Mouse (Mus musculus) B cell, adult 2 months (primary cell): ENCODE results near the gene Slfn2.

Source experiments
- DNase-seq, 2 experiments: peaks; one replicate each; pipeline ENCODE4 v3.0.0; 2022

Slfn2 gene

GRCm38 (mm10) chr11:83077714-83078422, 13.0 kb downstream of the Slfn2 start:
- DNase-seq = peak; percentile 77 to 81

- DNase-seq = peak in 1 of 2 experiments; percentile 45
These were observed 13.7 kb downstream of the Slfn2 start for GRCm38 (mm10) chr11:83078423-83079140.

GRCm38 (mm10) chr11:83079487-83080199, 14.7 kb downstream of the Slfn2 start:
- peak; percentile 27 to 34 for DNase-seq

- DNase-seq = no peak
These were observed 18.0 kb downstream of the Slfn2 start for GRCm38 (mm10) chr11:83082741-83083473.

DNA sequence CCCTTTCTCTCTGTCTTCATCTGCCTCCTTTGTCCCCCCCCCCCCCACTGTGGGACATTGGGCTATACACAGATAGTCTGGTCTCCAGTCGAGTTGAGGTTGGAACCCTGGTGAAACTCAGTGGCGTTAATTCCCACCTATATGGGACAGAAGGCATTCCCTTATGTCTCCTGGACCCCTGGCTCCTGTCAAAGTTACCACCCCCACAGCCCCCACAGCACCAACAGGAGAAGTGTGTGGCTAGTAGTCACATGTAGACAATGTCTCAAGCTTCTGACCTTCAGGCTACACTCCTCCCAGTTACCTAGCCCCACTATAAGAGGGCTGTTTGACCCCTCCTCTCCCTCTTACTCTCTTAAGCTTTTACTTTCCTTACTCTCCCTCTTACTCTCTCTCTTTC, 19.2 kb downstream of the Slfn2 start:
- DNase-seq = no peak

DNA sequence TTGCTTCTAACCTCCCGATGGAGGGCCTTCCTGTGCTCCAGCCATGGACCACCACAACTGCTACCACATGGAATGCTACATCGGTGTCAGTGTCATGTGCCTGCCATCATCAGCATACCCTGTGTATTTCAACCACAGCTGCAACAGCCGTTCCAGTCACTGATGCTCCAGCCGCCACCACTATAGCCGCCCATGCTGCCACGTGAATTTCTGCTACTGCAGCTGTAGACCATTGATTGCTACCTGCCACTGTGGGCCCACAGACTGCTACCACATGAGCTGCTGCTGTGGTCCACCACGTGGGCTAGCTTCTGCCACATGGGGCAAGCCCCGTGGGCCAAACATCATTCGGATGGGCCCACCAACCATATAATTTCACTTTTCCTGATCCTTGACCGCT, 19.8 kb downstream of the Slfn2 start:
- DNase-seq = no peak

DNA sequence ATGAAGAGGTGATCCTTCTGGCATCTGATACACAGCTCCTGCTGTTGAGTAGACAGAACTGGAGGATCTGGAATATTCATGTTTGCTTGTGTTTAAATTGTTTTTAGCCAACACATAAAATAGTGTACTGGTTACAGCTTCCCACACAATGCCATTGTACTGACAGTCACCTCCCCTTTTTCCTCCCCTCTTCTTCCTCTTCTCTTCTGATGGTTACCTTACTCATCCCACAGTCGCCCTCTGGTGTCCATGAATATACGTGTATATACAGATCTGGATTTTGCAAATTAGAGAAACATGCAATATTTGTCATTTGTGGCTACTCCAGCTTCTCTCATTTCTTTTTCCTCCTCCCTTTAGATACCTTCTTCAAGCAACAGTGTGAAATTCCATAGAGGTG, 50.2 kb downstream of the Slfn2 start:
- DNase-seq = peak; percentile 74 to 78

GRCm38 (mm10) chr11:83116597-83117227, 51.8 kb downstream of the Slfn2 start, which contains the start of gene Slfn1:
Gene Slfn1, plus strand, starts transcription at chr11:83116849.
- no peak for DNase-seq

DNA sequence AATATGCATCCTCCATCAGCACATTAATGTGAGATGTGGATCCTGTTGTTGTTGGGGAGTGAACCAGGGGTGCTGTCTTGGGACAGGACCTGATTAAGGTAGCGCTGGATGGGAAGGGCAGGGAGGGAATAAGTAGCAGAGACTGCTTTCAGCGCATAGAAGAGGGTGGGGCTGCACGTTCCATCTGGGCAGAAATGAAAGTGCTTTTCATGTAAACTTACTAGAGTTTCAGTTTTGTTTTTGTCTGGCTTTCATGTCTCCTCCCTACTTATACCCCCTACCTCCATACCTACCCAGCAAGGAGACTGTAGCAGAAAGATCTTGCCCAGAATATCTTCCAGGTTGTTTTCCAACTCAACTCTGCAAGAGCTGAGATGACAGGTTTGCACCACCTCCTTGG, 53.1 kb downstream of the Slfn2 start:
- DNase-seq = peak; percentile 34 to 36
